Mouse (Mus musculus) embryo, embryonic 11.5 days (tissue): ENCODE results near the gene Dpf2.

Experiments used
- DNase-seq: peaks from one replicate; pipeline ENCODE4 v3.0.0-alpha.2; 2012; ENCODE audit warnings: low read depth, low spot score

Dpf2 gene

DNA sequence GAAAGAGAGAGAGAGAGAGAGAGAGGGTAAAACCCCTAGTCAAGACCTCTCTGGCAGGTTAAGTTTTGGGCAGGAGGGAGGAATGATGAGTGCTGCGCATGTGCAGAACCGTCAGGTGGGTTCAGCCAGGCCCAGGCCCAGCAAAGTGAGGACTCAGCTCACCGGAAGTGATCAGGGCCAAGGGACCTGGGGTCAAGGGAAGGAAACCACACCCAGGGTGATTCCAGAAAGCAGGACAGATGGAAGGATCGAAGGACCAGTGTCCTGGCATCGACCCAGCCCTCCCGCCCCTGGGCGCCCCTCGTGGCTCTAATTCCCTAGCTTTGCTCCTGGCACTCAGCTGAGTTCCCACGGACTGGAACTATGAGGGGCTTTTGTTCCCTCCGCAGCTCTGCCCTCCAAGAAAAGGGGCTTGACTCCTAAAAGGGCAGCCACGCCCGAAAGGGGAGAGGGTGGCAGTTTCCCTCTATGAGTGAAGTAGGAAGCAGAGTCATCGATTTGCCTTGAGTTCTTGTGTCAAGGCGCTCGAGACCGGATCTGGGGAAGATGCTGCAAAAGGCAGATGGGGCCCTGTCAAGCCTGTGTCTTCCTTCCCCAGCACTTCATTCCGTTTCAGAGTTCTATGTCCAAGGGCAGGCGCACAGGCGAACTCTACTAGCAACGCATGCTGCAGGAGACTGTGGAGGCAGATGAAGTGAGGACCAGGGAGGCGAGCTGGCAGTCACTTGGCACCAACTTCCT lies 24.5 kb upstream of the Dpf2 start:
- no peak for DNase-seq

DNA sequence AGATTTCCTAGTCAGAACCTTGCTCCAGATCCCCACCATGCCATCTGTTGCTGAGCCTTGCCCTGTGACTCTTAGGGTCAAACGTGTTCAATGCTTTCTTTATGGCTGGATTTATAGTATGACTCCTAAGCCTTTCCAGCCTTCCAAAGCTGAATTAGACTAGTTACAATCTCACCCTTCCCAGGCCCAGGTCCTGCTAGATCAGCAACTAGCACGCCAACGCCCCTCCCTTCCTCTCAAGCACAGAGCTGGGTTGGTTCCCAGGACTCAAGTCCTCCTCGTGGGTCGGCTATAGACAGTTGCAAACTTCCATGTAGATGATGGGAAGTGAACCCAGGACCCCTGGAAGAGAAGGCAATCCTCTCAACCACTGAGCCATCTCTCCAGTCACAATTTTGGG lies 22.9 kb upstream of the Dpf2 start:
- DNase-seq = no peak

DNA sequence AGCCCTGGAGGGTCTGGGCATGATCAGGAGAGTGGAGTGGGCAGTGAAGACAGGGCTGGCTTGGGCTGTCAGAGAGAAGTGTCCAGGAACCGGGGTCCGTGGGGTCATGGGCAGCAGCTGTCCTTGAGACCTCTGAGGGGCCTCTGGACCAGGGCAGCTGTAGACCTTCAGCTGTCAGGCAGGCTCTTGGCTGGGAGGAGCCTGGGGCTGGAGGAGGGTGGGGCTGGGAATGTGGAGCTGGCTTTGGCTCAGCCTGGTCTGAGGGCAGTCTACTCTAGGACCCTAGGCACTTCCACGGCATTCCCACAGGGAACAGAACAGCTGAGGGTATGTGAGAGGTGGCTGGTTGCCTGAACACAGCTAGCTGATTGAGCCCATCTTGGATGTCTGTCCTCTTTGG lies 22.5 kb upstream of the Dpf2 start:
- DNase-seq = no peak

DNA sequence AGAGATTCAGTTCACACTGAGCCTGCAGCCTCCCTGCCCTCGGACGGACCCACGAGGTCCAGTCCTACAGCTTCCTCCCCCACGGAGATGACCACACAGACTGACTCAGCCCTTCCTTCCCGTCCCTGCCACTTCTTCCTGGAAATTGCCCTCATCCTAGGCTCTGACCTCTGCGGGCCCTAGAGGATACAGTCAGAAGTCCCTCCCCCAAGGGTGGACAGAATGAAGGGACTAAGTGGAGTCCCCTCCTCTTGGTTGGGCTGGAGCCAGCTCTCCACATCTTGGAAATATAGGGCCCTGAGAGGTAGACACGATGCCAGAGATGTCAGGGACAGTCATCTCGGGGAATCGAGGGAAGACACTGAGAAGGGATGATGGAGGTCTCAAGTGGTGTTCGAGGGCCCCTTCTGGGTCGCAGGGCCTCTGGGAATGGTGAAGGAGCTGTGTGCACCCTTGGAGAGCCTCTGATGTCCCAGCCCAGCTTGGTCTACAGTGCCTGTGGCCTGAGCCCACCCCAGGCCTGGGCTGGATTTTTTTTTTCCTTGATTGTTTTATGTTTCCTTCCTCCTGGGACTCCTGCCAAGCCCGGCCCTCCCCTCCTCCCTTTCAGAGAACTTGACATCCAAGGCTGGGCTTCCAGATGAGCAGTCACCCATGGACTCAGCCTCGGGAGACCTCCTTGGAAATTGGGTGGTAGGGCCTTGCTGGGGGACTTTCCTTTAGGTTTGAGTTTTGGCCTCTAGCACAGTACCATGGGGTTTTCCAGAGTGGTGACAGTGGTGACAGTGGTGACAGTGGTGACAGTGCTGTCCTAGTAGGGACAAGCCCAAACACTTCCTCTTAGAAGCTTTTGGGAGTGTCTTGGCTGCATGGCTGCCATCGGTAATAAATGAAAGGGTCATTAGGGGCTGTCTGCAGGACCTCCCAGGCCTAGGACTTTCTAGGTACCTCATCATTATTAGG lies 17.1 kb upstream of the Dpf2 start:
- DNase-seq = no peak

DNA sequence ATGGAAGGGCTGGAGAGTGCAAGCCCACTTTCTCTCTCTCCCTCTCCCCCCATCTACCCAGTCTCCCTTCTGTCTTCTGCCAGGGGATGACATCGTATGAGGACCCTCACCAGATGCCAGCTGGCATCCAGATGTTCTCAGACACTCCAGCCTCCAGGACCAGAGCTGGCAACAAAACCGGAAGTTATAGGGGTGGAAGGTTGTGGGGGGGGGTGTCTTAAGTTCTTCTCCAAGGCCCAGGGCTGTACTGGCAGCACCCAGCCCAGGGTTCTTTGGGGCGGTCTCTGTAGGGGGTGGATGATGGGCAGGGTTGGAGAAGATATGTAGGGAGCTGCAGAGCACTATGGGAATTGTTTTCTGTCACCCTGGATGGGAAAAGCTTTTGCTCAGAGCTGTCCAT lies 15.7 kb upstream of the Dpf2 start:
- DNase-seq = no peak

DNA sequence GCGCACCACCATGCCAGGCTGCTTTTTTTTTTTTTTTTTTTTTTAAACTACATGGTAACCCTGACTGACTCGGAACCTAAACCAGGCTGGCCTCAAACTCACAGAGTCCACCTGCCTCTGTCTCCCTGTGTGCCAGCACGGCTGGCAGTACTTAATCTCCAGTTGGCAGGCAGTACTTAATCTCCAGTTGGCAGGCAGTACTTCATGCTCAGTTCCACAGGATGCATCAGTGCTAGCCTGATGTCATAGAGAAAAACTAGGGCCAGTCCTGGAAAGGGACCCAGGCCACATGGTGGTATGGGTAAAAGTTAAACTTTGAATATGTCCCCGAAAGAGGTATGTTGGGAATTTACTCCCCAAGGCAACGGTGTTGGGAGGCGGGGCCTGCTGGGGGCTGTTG lies 15.3 kb upstream of the Dpf2 start:
- DNase-seq = no peak

DNA sequence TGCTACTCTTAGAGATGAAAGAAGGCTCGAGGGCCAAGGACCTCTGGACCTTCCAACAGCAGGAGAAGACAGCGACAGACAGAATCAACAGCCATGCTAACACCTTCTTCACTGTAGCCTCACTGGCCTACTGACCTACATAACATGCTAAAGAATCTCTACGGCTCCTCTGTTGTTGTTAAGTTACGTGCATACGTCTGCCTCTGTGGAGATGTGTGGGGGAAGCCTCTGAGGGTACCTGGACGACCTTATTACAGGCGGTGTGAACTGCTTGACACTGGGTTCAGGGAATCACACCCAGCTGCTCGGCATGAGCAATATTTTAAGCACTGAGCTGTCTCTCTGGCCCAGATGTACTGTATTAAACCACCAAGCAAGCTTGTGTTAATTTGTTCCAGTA lies 14.7 kb upstream of the Dpf2 start:
- DNase-seq = no peak

DNA sequence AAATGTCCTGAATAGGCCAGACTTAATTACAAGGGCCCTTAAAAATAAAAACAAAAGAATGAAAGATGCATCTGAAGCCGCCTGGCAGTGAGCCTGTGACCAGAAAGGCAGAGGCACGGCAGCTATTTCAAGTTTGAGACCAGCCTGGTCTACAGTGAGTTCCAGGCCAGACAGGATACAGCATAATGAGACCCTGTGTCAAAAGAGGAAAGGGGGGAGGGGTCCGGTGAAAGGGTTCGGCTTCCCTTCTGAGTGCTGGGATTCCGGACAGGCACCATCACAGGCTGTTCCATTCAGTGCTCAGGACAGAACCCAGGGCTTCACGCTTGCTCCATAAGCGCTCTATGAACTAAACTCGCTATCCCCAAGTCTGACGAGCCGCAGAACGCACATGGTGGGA lies 14.2 kb upstream of the Dpf2 start:
- no peak for DNase-seq

DNA sequence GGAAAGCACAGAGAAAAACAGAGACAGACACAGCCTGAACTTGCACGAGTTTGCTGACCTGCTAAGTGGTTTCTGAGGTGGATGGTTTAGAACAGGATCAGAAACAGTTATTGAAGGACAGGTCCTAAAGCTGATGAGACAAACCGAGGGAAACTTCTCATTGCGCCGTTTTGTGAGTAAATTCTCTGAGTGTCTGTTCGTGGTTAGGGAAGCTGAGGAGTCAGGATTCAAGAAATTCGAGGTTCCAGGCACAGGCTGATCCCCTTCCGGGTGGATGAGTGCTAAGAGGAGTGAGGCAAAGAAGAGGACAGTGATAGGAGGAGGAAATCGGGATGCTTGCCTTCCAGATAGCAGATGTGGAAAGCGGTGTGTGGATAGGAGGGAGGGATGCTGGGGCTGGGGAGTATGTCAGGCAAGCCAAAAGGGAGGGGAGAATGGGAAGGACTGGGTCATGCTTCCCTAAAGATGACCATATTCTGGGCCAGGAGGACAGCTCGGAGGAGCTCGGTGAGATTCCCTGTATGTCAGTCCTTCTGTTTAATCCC lies 12.6 kb upstream of the Dpf2 start:
- no peak for DNase-seq

DNA sequence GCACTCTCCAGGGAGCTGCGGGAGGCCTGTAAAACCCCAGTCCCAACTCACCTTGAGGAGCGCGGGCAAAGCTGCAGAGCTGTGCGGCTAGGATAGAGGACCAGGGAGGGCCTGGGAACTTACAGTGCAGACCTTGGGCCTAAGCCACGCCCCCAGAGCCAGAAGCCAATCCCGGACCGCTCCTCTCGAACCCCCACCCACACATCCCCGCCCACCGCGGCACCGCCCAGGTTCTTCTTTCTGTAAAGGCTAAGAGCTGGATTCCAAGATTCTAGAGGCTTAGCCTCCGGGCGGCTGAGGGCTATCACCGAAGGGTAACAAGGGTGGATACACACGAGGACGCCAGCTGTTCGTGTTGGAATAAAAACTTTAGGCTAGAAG lies 11.9 kb upstream of the Dpf2 start, which contains the start of gene Cdc42ep2:
Gene Cdc42ep2, minus strand, starts transcription at position 104 of the 381 bp plus-strand sequence.
- DNase-seq = peak; percentile 87

DNA sequence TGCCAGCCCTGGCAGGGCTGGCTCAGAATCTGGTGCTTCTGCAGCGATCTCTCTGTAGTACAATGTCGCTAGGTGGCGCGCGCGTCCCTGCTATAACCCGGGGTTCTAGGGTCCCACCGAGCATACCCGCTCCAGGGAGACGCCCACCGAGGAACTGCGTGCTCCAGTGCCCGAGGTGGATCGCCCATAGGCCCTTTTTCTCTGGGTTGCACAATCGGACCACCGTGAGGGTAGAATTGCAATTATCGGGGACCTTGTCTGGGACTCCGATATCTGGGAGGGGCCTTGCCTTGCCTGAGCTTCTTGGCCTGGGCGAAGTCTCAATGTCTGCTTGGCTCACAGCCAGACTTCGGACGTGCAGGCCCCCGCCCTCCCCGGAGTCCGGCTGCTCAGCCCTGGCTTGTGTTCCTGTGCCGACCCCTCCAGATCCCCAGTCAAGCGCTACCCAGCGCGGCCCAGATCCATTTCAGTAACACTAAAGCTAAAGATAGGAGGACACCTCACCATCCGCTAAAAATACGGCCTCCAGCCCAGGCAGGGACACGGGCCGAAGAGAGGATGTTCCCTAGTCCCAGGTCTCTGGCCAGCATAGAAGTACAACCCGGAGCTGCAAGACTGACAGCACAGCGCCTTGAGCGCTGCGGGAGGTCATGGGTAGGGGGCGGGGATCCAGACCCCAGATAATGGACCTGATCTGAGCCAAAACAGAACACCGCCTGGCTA lies 11.3 kb upstream of the Dpf2 start:
- peak; percentile 85 for DNase-seq

DNA sequence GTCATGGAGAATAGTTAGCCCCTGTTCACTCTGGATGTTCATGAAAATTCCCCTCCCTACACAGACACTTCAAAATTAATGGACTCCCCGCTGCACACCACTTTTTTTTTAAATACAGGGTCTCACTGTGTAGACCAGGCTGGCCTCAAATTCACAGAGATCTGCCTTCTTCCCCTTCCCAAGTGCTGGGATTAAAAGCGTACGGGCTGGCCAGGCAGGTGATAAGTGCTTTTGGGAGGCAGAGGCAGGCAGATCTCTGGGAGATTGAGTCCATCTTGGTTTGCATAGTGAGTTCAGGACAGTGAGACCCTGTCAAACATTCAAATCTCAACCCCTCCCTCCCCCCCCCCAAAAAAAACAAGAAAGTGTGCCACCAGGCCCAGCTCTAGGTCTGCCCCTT lies 10.2 kb upstream of the Dpf2 start:
- DNase-seq = no peak

DNA sequence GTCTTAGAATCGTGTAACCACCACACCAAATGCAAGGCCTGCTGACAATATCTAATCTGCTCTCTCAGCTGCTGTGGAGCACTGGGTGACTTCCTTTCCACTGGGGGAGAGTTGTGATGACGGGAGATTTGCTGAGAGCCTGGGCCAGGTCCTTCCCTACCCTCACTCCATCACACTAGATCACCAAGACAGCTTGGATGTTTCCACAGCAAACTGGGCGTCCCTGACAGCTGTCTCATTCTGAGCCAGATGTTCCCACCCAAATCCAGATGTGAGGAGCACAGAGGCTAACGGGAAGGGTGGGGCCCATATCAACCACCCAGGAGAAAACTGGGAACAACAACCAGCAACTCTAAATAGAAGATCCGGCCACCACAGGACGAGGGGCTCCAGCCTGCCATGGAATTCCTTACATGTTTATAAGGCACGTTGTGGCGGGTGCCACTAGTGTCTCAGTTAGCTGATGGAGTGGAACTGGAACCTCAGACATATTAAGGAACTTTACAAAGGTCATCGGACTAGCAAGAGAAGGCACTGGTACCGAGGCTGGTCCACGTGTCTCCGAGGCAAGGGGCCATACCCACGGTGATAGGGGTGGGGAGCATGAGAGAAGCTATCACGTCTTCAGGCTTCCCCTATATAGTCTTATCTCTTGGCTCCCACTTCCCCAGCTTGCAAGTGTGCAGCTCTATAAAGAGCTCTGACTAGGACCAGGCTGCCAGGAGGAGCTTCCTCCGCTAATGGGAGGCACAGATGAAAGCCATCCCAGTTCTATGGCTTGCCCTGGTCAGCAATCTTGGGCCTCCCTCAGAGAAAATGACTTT lies 9.5 kb upstream of the Dpf2 start:
- DNase-seq = no peak

DNA sequence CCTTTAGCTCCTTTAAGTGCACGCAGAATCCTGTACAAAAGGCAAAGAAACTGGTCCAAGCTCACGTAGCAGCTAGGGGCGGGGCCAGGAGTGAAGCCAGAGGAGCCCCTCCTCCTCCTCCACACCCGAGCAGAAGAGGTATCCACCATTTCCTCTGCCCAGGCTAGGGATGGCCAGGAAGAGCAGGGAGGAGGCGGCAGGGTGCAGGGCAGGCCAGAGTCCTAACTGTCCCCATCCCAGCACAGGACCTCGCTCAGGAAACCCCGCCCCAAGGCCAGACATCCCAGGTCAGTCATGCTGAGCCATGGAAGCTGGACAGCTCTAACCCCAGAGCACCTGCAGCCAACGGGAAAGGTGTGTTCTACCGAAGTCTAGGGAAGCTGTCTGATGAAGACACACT lies 8.9 kb upstream of the Dpf2 start:
- no peak for DNase-seq

DNA sequence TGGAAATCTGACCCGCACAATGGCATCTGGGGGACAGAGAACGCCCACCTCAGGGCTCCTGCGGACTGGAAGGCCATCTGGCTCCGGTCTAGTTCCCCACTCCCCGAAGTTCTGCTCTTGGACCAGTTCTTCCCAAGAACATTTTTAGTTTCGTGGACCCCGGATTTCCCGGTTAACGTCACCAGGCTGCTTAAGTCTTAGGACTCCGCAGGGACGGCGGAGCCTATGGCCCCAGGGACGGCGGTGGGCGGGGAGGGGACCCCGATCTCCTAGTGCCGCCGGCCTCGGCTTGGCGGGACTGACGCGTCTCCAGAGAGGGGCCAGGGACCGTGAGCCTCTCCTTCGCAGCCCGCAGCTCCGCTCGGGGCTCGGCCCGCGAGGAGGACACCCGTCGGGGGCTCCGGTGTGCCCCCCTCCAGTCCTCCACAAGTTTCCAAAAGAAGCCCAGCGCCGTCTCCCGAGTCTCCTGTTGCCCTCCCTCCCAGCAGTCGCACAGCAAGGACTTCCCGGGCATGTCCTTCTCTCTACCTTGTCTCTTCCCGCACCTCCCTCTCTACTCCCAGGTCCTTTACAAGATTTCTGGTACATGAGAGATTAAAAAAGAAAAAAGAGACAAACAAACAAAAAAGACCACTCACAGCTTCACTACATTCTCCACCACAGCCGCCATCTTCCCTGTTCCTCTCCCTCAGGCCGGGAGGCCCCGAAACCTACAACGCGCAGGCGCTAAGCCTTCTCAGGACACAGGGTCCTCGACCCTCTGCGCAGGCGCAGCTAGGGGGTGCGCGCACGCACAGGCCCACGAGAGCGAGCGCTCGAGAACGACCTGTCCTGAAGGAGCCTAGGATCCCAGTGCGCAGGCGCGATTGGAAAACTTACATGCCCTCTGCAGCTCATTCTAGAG lies 455 bp downstream of the Dpf2 start:
- DNase-seq = peak; percentile 100

DNA sequence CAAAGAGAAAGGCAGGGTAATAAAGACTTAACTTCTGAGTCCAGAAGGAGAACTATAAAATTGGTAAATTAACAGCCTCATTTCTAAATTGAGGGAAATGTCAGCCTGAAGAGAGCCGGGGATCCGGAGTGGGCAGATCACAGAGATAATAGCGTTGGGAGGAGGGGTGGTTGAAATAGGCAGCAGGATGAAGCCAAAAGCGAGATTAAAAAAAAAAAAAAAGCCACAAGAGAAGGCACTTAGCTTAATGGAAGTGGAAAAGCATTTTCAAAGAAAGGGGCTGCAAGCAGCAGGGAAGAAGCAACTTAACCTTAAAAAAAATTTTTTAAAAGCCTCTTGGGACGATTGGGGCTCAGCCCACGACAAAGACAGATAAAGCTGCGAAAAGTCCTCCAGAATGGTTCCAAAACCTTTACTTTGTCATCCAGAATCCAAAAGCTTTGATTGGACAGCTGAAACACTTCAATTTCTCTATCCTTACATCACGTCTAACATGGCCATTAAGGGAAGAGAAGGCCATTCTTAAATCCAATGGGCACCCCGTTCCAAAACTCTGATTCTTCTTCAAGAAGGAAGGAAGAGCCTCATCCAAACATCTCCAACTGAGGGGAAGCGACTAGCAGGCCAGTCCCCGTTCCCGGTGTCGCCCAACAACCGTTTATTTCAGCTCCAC lies 1.2 kb downstream of the Dpf2 start:
- no peak for DNase-seq

DNA sequence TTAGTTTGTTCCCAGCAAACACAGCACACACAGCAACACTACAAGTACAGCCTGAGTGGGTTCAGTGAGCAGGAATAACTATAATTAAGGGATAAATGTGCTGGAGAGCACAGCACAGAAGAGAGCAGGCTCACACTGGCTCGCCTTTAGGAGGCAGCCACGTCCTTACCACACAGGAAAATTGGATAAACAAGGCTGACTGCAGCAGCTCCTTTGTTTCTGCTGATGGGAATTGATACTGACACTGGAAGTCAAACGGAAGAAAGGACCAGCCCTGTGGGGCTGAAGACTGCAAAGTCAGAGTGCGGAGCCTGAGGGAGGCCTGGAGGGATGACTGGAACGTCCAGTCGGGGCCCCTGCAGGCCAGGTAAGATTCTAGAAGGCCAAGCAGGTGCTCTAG lies 2.6 kb downstream of the Dpf2 start:
- DNase-seq = no peak

DNA sequence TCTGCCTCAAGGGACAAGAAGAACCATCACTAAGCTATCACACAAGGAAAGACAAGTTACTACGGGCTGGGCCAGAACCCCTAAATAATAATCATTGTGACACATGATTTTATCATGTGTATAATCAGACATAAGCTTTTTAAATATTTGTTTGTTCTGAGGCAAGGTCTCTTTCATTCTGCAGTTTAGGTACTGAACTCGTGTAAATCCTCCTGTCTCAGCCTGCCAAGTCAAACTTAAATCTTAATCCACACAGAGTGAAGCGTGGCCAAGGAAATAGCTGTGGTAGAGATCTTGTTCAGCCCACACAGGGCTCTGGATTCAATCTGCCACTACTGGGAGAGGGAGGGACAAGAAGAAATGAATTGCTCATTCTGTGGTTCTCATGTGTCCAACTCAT lies 5.5 kb downstream of the Dpf2 start:
- no peak for DNase-seq

DNA sequence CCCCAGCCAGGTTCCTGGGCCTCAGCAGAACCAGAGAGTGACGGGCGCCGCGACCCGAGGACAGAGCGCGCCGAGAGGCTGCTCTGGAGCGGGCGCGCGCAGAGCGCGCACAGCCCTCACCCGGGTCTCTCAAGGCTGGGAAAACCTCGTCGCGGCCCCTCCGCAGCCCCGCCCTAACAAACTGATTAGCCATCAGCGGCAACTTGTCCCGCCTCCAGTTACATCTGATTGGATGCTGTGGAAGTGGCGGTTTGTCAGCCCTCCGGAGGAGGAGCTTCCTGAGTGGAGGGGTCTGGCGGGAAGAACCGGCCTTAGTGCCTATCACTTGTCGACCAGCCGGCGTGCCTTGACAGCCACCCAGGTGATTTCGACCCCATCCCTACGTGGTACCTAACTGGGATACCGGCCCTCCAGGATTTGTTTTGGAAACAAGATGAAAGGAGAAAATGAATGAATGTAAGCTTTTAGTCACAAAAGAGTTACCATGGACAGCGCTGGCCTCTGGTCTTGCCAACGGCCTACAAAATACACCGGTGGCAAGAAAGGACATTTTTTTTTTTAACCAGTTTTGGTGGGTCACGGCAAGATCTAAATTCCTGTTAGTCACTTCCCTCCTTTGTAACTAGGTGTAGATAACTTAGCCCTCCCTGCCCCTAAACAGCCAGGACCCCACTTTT lies 18.7 kb downstream of the Dpf2 start, which contains the start of gene Tigd3:
Gene Tigd3, minus strand, starts transcription at position 148 of the 677 bp plus-strand sequence.
- peak; percentile 94 for DNase-seq
